In genomic region chr12:54408906-54409305, GRCm38 (mm10) we compare ENCODE assay signal across 20 mouse cellular contexts.
DNase-seq lines count a peak whose midpoint lies in the region; ATAC-seq and TF ChIP-seq lines count a peak whose summit lies in the region.
"Had no signal": no experiment of that assay in that cellular context is flagged by ENCODE, and none has a peak within 500 bp of the region (broad histone marks: within the 10 kb centered on the region; RNA-seq: fewer than 3 reads in every experiment).

No protein-coding gene starts in this region.

- DNase-seq in adrenal gland, postnatal 14 days, result peak; percentile 17
- DNase-seq in adrenal gland, postnatal 25 days, result no peak
- DNase-seq in kidney, adult 2 months, result peak; percentile 67
- DNase-seq in kidney, postnatal 10 days, result peak; percentile 33
- peak; percentile 48 to 55 for DNase-seq in kidney, postnatal 36 days
- no peak for DNase-seq in gastrocnemius, postnatal 4 days (ENCODE audit: low spot score in 2 of 2)
- DNase-seq: adrenal gland, postnatal 10 days; cerebellum, adult 2 months; cerebellum, postnatal 10 days; gastrocnemius, postnatal 36 days; heart, adult 2 months; heart, postnatal 36 days had no signal

- no peak overlapping the region for H3K27ac ChIP-seq in kidney, adult 2 months (ENCODE audit: insufficient read depth, low read depth, low read length)
- H3K27ac ChIP-seq in kidney, embryonic 16.5 days (ENCODE audit: low read length), result no peak overlapping the region
- H3K27ac ChIP-seq: embryonic facial prominence, embryonic 10.5 days; heart, adult 2 months; heart, embryonic 13.5 days; hindbrain, embryonic 15.5 days had no signal

- WGBS in kidney, adult 2 months, result 70% methylated on average over 6 of the region's 6 CpGs
- 76% methylated on average over 6 of the region's 6 CpGs for WGBS in kidney, embryonic 16.5 days

- no peak for TF ChIP-seq CTCF in kidney, adult 2 months (conservative IDR thresholded peaks at IDR 0.05; ENCODE audit: insufficient read depth, insufficient read length, low read depth, low read length)

- H3K4me3 ChIP-seq in kidney, adult 2 months (ENCODE audit: insufficient read depth, low read depth, low read length), result no peak overlapping the region
- no peak overlapping the region for H3K4me3 ChIP-seq in kidney, embryonic 16.5 days (ENCODE audit: low read length)
- H3K4me3 ChIP-seq: embryonic facial prominence, embryonic 10.5 days; heart, adult 2 months; heart, embryonic 13.5 days; hindbrain, embryonic 15.5 days had no signal

- no peak overlapping the region for H3K9ac ChIP-seq in kidney, embryonic 16.5 days (replicated peaks; ENCODE audit: low read length)
- H3K9ac ChIP-seq: heart, embryonic 13.5 days; hindbrain, embryonic 15.5 days had no signal

- no peak overlapping the region for H3K4me2 ChIP-seq in kidney, embryonic 16.5 days (replicated peaks; ENCODE audit: low read depth, low read length)
- H3K4me2 ChIP-seq: heart, embryonic 13.5 days; hindbrain, embryonic 15.5 days had no signal

- no peaks in the 10 kb centered on the region for H3K9me3 ChIP-seq in kidney, embryonic 16.5 days (ENCODE audit: low read length)
- H3K9me3 ChIP-seq: embryonic facial prominence, embryonic 10.5 days; heart, embryonic 13.5 days; hindbrain, embryonic 15.5 days had no signal

- ATAC-seq in kidney, embryonic 16.5 days (ENCODE audit: low FRiP score, low TSS enrichment), result no peak
- ATAC-seq: activated CD4-positive, CD25-positive, alpha-beta regulatory T cell, adult 4 months; forebrain, embryonic 14.5 days; Patski had no signal

- no peaks in the 10 kb centered on the region for H3K36me3 ChIP-seq in kidney, adult 2 months (ENCODE audit: control insufficient read depth, insufficient read depth, low read length)
- H3K36me3 ChIP-seq in kidney, embryonic 16.5 days (ENCODE audit: insufficient read depth, low read length), result no peaks in the 10 kb centered on the region
- H3K36me3 ChIP-seq: embryonic facial prominence, embryonic 10.5 days; heart, embryonic 13.5 days; hindbrain, embryonic 15.5 days had no signal

- H3K4me1 ChIP-seq in kidney, adult 2 months (ENCODE audit: control insufficient read depth, insufficient read depth, low read length), result no peaks in the 10 kb centered on the region
- H3K4me1 ChIP-seq in kidney, embryonic 16.5 days (ENCODE audit: insufficient read depth, low read length), result no peaks in the 10 kb centered on the region

- no peak for TF ChIP-seq POLR2A in kidney, adult 2 months (IDR thresholded peaks at IDR 0.05; ENCODE audit: low read depth, low read length)

- no peaks in the 10 kb centered on the region for H3K27me3 ChIP-seq in kidney, adult 2 months (replicated peaks; ENCODE audit: control insufficient read depth, insufficient read depth, low read length)
- H3K27me3 ChIP-seq in kidney, embryonic 16.5 days (ENCODE audit: insufficient read depth, low read length), result no peaks in the 10 kb centered on the region
- H3K27me3 ChIP-seq: CH12.LX; hindbrain, embryonic 15.5 days; Patski had no signal

Comparison
In these comparisons a context has a peak if more than half of its experiments do, and no peak if none do; other contexts are left out.
1. DNase-seq: peak in adrenal gland, postnatal 14 days (single experiment), kidney, adult 2 months (single experiment), kidney, postnatal 10 days (single experiment) and kidney, postnatal 36 days (2 of 2); none in adrenal gland, postnatal 25 days (single experiment) and gastrocnemius, postnatal 4 days (0 of 2).